Mouse (Mus musculus) mesoderm, embryonic 11.5 days (tissue): ENCODE data around the gene Cpne6.

Experiments
- DNase-seq: peaks from one replicate; pipeline ENCODE4 v3.0.0-alpha.2; 2012; ENCODE audit warnings: low read depth, low spot score

Cpne6 gene

DNA sequence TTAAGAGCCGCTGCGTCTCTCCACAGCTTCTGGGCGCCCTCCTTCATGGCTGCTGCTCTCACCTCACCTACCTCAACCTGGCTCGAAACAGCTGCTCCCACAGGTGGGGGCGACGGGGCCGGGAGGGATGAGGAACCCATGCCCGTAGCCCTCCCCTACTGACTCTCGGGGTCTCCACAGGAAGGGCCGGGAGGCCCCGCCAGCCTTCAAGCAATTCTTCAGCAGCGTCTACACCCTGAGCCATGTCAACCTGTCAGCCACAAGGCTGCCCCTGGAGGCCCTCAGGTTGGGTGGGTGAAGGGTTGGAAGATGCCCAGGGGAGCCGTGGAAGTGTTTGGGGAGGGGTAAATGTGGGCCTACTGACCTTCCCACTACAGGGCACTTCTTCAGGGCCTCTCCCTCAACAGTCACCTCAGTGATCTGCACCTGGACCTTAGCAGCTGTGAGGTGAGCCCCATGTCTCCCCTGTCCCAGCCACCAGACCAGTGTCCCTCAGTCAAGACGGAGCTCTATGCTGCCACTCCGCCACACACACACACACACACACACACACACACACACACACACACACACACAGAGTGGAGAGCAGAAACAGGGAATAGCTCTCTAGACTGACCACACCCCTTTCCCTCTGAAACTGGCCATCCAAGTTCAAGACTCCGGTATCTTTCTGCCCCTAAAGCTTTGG is 13.3 kb upstream of the Cpne6 start:
- no peak for DNase-seq

DNA sequence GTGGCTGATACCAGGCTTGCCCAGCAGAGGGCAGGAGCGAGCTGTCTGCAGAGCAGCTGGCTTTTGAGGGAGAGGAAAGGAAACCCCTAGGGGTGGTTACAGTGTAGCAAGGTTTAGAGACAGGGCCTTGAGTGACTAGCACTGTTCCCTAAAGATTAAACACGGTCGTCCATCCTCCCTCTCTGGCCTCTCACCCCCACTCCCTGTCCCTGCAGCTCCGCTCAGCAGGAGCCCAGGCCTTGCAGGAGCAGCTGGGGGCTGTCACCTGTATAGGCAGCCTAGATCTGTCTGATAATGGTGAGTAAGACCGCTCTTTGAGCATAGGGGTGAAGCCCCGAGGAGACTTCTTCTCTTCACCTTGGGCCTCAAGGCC is 12.8 kb upstream of the Cpne6 start:
- peak; percentile 91 for DNase-seq

GRCm38 (mm10) chr14:55505612-55506011 is 4.6 kb upstream of the Cpne6 start:
- DNase-seq: no peak

DNA sequence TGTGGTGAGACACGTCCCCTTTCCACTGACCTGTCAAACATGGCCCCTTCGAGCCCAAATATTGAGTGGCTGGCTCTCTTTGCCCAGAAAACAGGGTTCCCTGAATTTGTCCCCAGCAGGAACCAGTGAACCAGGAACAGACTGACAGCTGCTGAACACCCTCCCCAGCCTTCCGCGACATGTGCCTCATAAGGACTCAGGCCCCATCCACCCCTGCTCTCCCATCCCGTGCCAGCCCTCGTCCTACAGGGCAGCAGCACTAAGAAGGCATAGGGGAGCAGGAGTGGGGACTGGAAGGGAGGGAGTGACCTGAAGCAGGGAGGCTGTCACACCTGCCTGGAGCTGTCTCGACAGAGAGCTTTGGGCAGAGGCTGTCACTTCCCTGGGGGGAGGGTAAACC is 2.4 kb upstream of the Cpne6 start:
- no peak for DNase-seq

DNA sequence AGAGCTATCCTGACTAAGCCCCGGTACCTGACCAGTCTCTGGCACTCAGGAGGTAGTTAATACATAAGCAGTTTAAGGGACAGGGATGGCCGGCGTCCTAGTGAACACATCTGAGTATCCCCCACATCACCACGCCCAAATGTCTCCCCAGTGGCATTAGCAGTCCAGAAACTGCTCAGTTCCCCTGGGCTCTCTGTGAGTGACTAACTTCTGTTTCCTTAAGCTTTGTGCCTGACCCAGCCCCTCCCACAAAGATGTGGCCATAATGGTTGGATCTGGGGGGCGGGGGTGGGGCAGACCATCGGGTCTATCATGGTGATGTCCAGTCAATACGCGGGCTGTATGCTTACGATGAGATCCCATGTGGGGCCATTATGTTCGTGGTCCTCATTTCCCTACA is 705 bp upstream of the Cpne6 start:
- no peak for DNase-seq

DNA sequence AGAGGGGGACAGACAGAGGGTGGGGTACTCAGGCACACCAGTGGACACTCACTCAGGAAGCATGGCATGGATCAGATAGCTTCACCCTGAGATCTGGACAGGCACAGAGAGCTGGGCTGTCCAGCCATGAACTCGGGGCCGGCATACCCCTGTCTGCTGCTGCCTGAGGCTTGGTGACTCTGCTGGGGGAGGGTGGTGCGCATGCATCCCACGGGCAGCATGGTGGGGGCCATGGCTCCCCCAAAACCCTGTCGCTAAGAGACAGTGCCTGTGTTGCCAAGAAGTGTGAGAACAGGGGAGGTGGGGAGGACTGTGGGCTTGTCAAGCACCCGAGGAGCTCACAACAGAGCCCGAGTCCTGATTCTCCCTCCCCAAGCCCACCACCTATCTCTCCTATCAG is 792 bp downstream of the Cpne6 start:
- DNase-seq: no peak

DNA sequence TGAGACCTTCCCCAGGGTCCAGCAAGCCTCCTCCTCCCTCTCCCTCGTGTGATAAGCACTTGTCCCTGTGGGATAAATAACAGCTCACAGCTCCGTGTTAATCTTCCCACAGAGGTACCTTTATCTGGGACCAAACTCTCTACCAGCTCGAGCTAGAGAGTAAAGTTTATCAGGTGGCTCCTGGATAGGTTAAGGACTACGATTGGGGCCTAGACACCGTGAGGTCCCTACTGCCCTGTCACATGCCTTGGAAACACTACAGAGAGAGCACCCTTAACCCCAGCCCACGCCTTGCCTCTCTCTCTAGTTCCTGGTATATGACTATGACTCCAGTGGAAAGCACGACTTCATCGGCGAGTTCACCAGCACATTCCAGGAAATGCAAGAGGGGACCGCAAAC is 3.7 kb downstream of the Cpne6 start:
- no peak for DNase-seq

DNA sequence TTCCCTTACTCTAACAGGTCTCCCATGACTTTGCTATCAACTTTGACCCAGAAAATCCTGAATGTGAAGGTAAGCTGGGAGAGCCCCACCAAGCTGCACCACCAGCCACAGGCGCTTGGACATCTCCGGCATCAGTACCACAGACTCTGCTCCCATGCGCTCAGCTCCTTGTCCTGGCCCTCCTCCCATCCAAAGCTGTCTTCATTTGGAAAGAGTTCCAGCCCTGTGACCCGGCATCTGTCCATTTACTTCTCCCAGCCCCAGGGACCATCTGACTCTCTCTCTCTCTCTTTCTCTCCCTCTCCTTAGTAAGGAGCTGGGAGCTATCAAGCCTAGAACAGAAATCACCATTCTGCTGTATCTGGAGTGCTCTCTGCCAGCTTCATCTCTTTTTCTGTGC is 5.6 kb downstream of the Cpne6 start:
- no peak for DNase-seq

DNA sequence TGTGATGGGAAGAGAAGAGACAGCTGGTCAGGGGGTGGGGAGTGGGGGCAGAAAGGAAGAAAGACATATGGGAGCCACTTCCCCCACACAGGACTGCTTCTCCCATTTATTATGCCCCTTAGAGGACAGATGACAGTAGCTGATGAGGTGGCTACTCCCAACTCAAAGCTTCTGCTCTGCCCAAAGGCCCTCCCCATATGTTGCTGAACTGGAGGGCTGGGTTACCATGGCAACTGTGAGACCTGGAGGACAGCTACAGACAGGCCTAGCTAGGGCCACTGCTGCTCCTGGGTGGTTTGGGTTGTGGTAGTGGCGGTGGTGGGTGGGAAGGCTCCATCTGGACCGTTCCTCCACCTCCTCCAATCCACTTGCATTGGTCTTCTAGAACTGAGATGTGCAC is 8.7 kb downstream of the Cpne6 start:
- peak; percentile 77 for DNase-seq

DNA sequence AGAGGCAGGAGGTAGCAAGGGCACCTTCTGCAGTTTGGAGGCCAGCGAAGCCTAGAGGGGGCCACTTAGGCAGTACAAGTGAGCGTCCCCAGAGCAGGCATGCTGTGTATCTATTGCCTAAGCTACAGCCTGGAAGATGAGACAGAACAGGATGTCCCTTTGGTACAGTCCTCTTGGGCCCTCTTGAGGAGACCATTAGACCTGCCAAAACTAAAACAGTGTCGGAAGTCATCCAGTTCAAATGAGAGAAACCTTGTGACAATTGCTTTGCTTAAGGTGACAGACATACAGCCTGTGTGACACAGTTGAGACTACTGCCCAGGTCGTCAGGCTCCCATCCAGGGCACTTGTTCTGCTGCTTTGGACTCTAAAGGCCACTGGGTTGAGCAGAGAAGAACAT is 9.4 kb downstream of the Cpne6 start:
- no peak for DNase-seq

GRCm38 (mm10) chr14:55520451-55521361 is 10.5 kb downstream of the Cpne6 start:
- peak; percentile 48 for DNase-seq

GRCm38 (mm10) chr14:55524062-55524461 is 13.8 kb downstream of the Cpne6 start:
- DNase-seq: no peak

DNA sequence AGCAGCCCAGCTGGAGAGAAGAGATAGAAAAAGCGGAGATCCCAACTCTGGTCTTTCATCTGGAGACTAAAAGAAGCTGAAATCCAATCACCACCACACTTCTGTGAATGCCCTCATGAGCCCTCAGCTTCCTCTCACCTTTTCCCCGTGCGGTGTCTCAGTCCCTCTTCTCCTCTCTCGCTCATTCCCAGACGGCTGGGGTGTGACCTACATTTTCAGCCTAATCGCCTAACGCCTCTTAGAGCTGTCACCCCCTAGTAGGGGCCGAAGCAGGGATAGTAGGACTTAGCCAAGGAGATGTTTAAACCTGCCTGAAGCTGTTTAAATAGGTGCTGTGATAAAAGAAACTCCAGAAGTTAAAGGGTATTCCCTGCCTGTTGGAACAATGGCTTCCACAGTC is 14.5 kb downstream of the Cpne6 start, which contains the start of gene Nrl:
Gene Nrl, minus strand, starts transcription at position 197 of the 400 bp plus-strand sequence.
- no peak for DNase-seq

DNA sequence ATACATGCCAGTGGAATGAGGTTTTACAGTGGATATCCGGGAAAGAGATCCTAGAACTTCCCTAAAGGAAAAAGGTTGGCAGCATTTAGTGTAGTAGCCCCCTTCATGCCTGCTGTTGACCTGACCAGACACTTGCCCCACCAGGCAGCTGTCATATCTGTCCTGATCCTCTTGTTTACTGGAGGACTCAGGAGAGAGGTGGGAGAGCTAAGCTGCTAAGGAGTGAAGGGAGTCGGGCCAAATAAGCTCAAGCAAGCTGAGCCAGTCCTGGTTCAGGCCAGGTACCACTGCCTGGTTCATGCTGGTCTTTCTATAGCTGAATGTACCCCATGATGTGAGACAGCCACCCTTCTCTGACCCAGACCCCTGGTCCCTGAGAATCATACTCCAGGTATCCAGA is 16.4 kb downstream of the Cpne6 start:
- DNase-seq: no peak

DNA sequence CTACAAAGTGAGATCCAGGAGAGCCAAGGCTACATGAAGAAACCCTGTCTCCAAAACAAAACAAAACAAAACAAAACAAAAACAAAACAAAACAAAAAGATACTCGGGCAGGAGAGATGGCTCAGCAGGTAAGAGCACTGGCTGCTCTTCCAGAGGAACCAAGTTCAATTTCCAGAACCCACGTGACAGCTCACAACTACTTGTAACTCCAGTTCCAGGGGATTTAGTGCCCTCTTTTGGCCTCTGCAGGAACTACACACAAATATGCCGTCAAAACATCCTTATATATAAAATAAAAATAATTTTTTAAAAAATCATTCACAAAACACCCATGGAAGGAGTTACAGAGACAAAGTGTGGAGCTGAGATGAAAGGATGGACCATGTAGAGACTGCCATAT is 17.7 kb downstream of the Cpne6 start:
- peak; percentile 44 for DNase-seq

DNA sequence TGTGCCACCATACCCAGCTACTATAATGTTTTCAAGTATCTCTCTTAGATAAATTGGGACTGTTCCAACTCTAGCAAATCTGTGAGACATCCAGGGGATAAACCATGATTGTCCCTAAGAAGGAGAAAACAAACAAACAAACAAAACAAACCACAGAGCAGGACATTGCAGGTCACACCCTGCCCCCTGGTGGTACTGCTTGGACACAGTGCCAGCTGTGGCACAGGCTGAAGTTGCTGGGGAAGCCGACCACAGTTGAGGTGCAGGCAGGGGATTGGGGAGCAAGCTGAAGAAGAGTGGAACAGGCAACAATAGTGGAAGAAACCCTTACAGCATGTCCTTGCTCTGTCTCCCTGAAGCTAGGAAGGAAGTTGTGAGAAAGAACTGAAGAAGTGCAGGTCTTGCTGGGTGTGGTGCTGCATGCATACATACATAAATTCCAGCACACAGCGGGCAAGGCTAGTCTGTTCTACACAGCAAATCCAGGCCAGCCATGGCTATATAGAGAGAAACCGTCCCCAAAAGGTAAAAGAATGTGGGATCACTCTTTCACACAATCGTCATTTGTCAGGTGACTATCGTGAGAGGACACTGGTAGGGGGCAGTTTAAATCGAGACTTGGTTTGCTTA is 26.0 kb downstream of the Cpne6 start:
- DNase-seq: peak; percentile 37

GRCm38 (mm10) chr14:55540067-55540786 is 30.0 kb downstream of the Cpne6 start, which contains the start of gene Pck2:
Gene Pck2 (plus strand): TSS chr14:55540266.
- peak; percentile 84 for DNase-seq

- DNase-seq: peak; percentile 77
Observed at GRCm38 (mm10) chr14:55540787-55541321, 30.6 kb downstream of the Cpne6 start.

DNA sequence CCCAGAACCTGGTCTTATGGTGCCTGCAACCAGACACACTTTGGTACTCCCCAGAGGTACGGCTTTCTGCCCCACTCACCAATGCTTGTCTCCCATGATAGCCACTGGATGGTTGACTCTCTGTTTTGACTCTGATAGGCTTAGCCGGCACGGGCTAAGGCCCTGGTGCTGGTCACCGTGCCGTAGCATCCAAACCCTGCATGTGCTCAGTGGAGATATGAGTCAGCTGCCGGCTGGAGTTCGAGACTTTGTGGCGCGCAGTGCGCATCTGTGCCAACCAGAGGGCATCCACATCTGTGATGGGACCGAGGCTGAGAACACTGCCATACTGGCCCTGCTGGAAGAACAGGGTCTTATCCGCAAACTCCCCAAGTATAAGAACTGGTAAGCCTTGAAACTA is 32.0 kb downstream of the Cpne6 start:
- DNase-seq: no peak

- DNase-seq: no peak
Observed at GRCm38 (mm10) chr14:55544334-55544733, 34.1 kb downstream of the Cpne6 start.

- no peak for DNase-seq
Observed at GRCm38 (mm10) chr14:55550191-55550590, 39.9 kb downstream of the Cpne6 start.
